ENCODE assay signal across 9 mouse cellular contexts in genomic region chr11:13584726-13585125, GRCm38 (mm10).
"Had no signal": no experiment of that assay in that cellular context is flagged by ENCODE, and none has a peak within 500 bp of the region (broad histone marks: within the 10 kb centered on the region; RNA-seq: fewer than 3 reads in every experiment).

No protein-coding gene starts in this region.

- DNase-seq: lung, adult 18-20 months; lung, embryonic 14.5 days; lung, postnatal 10 days; lung, postnatal 4 days; midbrain, embryonic 14.5 days; thymus, adult 18-20 months; thymus, postnatal 14 days; thymus, postnatal 36 days had no signal

- ATAC-seq: midbrain, embryonic 16.5 days had no signal
